In genomic region chr6:16550445-16550844, GRCm38 (mm10) we compare ENCODE assay signal across 8 mouse cellular contexts.
DNase-seq lines count a peak whose midpoint lies in the region; ATAC-seq and TF ChIP-seq lines count a peak whose summit lies in the region.

No protein-coding gene starts in this region.

- H3K4me1 ChIP-seq in intestine, postnatal 0 days (replicated peaks; ENCODE audit: control insufficient read depth, insufficient read depth, low read length), result no peaks in the 10 kb centered on the region
- H3K4me1 ChIP-seq in intestine, embryonic 15.5 days (replicated peaks), result no peaks in the 10 kb centered on the region
- no peaks in the 10 kb centered on the region for H3K4me1 ChIP-seq in hindbrain, embryonic 15.5 days (replicated peaks)
- peaks cover 42% of the 10 kb centered on the region for H3K4me1 ChIP-seq in limb, embryonic 13.5 days

- TF ChIP-seq CTCF in intestine, postnatal 0 days (IDR thresholded peaks at IDR 0.05; ENCODE audit: low read depth), result peak; percentile 54

- peak; percentile 67 for DNase-seq in brain, adult 2 months (ENCODE audit: low read depth, low spot score)
- DNase-seq in cerebellum, adult 8-10 months, result no peak
- no peak for DNase-seq in thymus, postnatal 4 days

- no peaks in the 10 kb centered on the region for H3K9me3 ChIP-seq in intestine, postnatal 0 days (ENCODE audit: control insufficient read depth)
- H3K9me3 ChIP-seq in intestine, embryonic 15.5 days, result no peaks in the 10 kb centered on the region
- no peaks in the 10 kb centered on the region for H3K9me3 ChIP-seq in hindbrain, embryonic 15.5 days
- no peaks in the 10 kb centered on the region for H3K9me3 ChIP-seq in limb, embryonic 13.5 days

- ATAC-seq in intestine, postnatal 0 days, result no peak
- no peak for ATAC-seq in intestine, embryonic 15.5 days
- ATAC-seq in hindbrain, embryonic 15.5 days (ENCODE audit: low FRiP score, low read depth), result peak; percentile 68; the same call in 1 of the 2 replicates
- ATAC-seq in limb, embryonic 13.5 days (ENCODE audit: low FRiP score, low read depth), result no peak
- no peak for ATAC-seq in megakaryocyte, adult 5-6 weeks (ENCODE audit: poor library complexity, severe bottlenecking)

- H3K4me2 ChIP-seq in intestine, postnatal 0 days (replicated peaks; ENCODE audit: low read depth), result no peak overlapping the region
- no peak overlapping the region for H3K4me2 ChIP-seq in intestine, embryonic 15.5 days (replicated peaks)
- H3K4me2 ChIP-seq in hindbrain, embryonic 15.5 days, result no peak overlapping the region
- H3K4me2 ChIP-seq in limb, embryonic 13.5 days (replicated peaks), result no peak overlapping the region

- H3K9ac ChIP-seq in intestine, postnatal 0 days (ENCODE audit: low read depth, low read length), result no peak overlapping the region
- H3K9ac ChIP-seq in intestine, embryonic 15.5 days, result no peak overlapping the region
- H3K9ac ChIP-seq in hindbrain, embryonic 15.5 days, result no peak overlapping the region
- H3K9ac ChIP-seq in limb, embryonic 13.5 days, result no peak overlapping the region

- H3K27ac ChIP-seq in intestine, postnatal 0 days (ENCODE audit: low read depth, low read length), result no peak overlapping the region
- H3K27ac ChIP-seq in intestine, embryonic 15.5 days, result no peak overlapping the region
- H3K27ac ChIP-seq in hindbrain, embryonic 15.5 days (replicated peaks), result no peak overlapping the region
- H3K27ac ChIP-seq in limb, embryonic 13.5 days, result peak overlapping the region; percentile 59; the same call in 1 of the 2 replicates

- 68% methylated on average over 9 of the region's 9 CpGs for WGBS in intestine, postnatal 0 days
- WGBS in intestine, embryonic 15.5 days, result 73% methylated on average over 9 of the region's 9 CpGs
- WGBS in hindbrain, embryonic 15.5 days, result 45% methylated on average over 9 of the region's 9 CpGs
- WGBS in limb, embryonic 13.5 days, result 55% methylated on average over 9 of the region's 9 CpGs

- no peaks in the 10 kb centered on the region for H3K27me3 ChIP-seq in intestine, postnatal 0 days (replicated peaks; ENCODE audit: control insufficient read depth, insufficient read depth, low read length)
- H3K27me3 ChIP-seq in intestine, embryonic 15.5 days (replicated peaks), result no peaks in the 10 kb centered on the region
- no peaks in the 10 kb centered on the region for H3K27me3 ChIP-seq in hindbrain, embryonic 15.5 days
- H3K27me3 ChIP-seq in limb, embryonic 13.5 days, result no peaks in the 10 kb centered on the region

- no peak overlapping the region for H3K4me3 ChIP-seq in intestine, postnatal 0 days (ENCODE audit: low read depth, low read length)
- H3K4me3 ChIP-seq in intestine, embryonic 15.5 days (replicated peaks), result no peak overlapping the region
- H3K4me3 ChIP-seq in hindbrain, embryonic 15.5 days, result no peak overlapping the region
- H3K4me3 ChIP-seq in limb, embryonic 13.5 days, result no peak overlapping the region

- no peaks in the 10 kb centered on the region for H3K36me3 ChIP-seq in intestine, postnatal 0 days (ENCODE audit: control insufficient read depth, insufficient read depth)
- H3K36me3 ChIP-seq in intestine, embryonic 15.5 days, result no peaks in the 10 kb centered on the region
- no peaks in the 10 kb centered on the region for H3K36me3 ChIP-seq in hindbrain, embryonic 15.5 days
- H3K36me3 ChIP-seq in limb, embryonic 13.5 days, result no peaks in the 10 kb centered on the region
